Mouse (Mus musculus) lung, postnatal 0 days (tissue): ENCODE results near the gene Epb41. TPM values are rescaled to one million over a fixed set of nuclear protein-coding genes. Genes with fewer than 3 reads are reported as not detected.
A peak's percentile ranks its signal among the peaks of the same experiment; 100 is the strongest.

Experiments used
- ATAC-seq: fragments of 200-750 bp; cut with Nextera tagmentation; 2 replicates; pipeline ENCODE4 v1.8.0; 2017; ENCODE audit warnings: moderate library complexity
- DNase-seq: peaks from one replicate; pipeline ENCODE4 v3.0.0-alpha.2; 2016; ENCODE audit warnings: low spot score
- H3K27ac ChIP-seq: fragments of 300-500 bp; sonication (generic); 2 replicates; pipeline ENCODE4 v1.5.1; 2014; ENCODE audit warnings: antibody characterized with exemption, mild to moderate bottlenecking, low read length, mixed read lengths
- H3K27me3 ChIP-seq: fragments of 300-500 bp; sonication (generic); replicated peaks from 2 replicates; pipeline ENCODE4 v1.6.1; 2014; ENCODE audit warnings: low read length, mixed read lengths; ENCODE audit not compliant: insufficient read depth
- H3K36me3 ChIP-seq: fragments of 300-500 bp; sonication (generic); 2 replicates; pipeline ENCODE4 v1.6.1; 2014; ENCODE audit warnings: low read length, mixed read lengths; ENCODE audit not compliant: insufficient read depth
- H3K4me1 ChIP-seq: fragments of 300-500 bp; sonication (generic); 2 replicates; pipeline ENCODE4 v1.6.1; 2014; ENCODE audit warnings: antibody characterized with exemption, low read depth, low read length, mixed read lengths; ENCODE audit not compliant: insufficient read depth
- H3K4me2 ChIP-seq: fragments of 300-500 bp; sonication (generic); replicated peaks from 2 replicates; pipeline ENCODE4 v1.6.1; 2014; ENCODE audit warnings: low read depth, mild to moderate bottlenecking, low read length, moderate library complexity, mixed read lengths
- H3K4me3 ChIP-seq: fragments of 300-500 bp; sonication (generic); 2 replicates; pipeline ENCODE4 v1.5.1; 2014; ENCODE audit warnings: low read depth, low read length
- H3K9ac ChIP-seq: fragments of 300-500 bp; sonication (generic); replicated peaks from 2 replicates; pipeline ENCODE4 v1.6.1; 2014; ENCODE audit warnings: low read depth, mild to moderate bottlenecking
- H3K9me3 ChIP-seq: fragments of 300-500 bp; sonication (generic); 2 replicates; pipeline ENCODE4 v1.6.1; 2016; ENCODE audit warnings: low read length, mixed read lengths
- CTCF ChIP-seq: IDR thresholded peaks from 2 replicates; pipeline ENCODE4 v1.5.1; 2016; ENCODE audit warnings: antibody characterized with exemption, mild to moderate bottlenecking
- EP300 ChIP-seq: IDR thresholded peaks from 2 replicates; pipeline ENCODE4 v1.6.1; 2016; ENCODE audit warnings: antibody characterized with exemption, mild to moderate bottlenecking, control low read depth
- WGBS: fragments of 180-500 bp; shearing (Covaris S2); extraction: QIAGEN DNeasy Blood & Tissue Kit; methylation state at CpG from one replicate; pipeline ENCODE4 v1.1.7; 2014; 5-methylcytosine and 5-hydroxymethylcytosine counted together
- polyA plus RNA-seq: library from polyadenylated mRNA; unstranded; fragments of >200 nt; fragmentation: Nextera tagmentation; extraction: Ambion mirVana; gene quantifications from 2 replicates; pipeline ENCODE4 v1.2.1, GENCODE M21; 2015

Epb41 gene
- polyA plus RNA-seq, 1 experiment from 2014 or later: 29.9 TPM

DNA sequence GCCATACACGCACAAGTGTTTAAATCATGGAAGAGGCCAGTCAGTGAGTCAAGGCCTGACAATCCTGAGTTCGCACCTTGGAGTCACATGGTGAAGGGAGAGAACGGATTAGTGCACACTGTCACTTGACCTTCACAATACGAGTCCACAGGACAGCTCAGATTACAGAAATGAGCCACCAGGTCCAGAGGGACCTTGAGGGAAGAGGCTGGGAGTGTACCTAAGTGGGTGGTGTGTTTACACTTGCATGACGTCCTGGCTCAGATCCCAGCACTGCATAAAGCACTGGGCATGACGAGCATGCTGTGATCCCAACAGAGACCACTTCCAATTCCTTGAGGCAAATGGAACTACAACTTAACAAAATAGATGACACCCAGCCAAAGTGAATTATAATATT lies 168.7 kb downstream of the Epb41 start:
- Histone ChIP-seq H3K4me3 (no peak overlapping the region), H3K27me3 (no peaks in the 10 kb centered on the region), H3K36me3 (peaks cover 8% of the 10 kb centered on the region; the same call in 1 of the 2 replicates), H3K4me2 (no peak overlapping the region), H3K27ac (no peak overlapping the region), H3K4me1 (peaks cover 11% of the 10 kb centered on the region; the same call in 1 of the 2 replicates), H3K9ac (no peak overlapping the region), H3K9me3 (no peaks in the 10 kb centered on the region)
- TF ChIP-seq EP300 (no peak; the same call in 1 of the 2 replicates), CTCF (no peak)
- ATAC-seq (peak; percentile 83), DNase-seq (peak; percentile 87)
- WGBS: 29% methylated on average over 6 of the region's 6 CpGs

DNA sequence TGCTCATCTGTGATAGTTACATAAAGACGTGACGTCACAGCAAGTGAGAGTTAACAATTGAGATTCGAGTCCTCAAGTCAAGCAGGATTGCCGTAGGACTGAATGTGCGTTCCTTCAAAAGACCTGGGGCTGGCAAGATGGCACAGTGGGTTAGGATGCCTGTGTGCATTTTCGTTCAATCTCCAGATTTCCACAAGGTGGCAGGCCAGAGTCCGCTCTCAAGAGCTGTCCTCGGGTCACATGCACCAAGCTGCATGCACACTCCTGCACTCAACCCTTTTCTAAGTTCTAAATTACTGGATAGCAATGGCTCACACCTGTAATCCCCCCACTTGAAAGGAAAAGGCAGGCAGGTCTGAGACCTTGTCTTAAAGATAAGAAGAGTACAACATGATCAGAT lies 170.6 kb downstream of the Epb41 start:
- Histone ChIP-seq H3K4me3 (no peak overlapping the region), H3K27me3 (no peaks in the 10 kb centered on the region), H3K36me3 (peaks cover 26% of the 10 kb centered on the region; the same call in 1 of the 2 replicates), H3K27ac (no peak overlapping the region), H3K4me1 (no peaks in the 10 kb centered on the region), H3K4me2 (no peak overlapping the region), H3K9me3 (no peaks in the 10 kb centered on the region), H3K9ac (no peak overlapping the region)
- peak; percentile 79 for TF ChIP-seq CTCF
- TF ChIP-seq EP300: no peak
- peak; percentile 68 for DNase-seq
- peak; percentile 47; the same call in 1 of the 2 replicates for ATAC-seq
- WGBS: 57% methylated on average over 8 of the region's 8 CpGs

DNA sequence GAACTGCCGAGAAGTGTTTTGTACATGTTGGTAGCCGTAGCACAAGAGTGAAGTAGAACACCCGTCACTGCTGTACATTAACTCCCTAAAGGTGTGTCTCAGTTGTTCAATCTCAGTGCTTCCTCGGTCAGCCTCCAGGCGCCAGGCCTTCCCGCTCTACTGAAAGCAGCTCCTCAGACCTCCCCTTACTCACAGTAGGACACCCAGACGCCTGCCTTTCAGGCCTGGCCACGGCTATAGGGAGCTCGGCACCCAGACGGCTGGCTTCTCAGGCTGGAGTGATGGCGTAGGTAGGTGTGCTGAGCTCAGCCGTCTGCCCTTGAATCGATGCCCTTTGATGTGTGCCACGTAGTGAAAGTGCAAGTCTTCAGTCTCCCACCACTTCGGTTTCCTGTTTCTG lies 174.0 kb downstream of the Epb41 start:
- no peak overlapping the region for H3K4me3 ChIP-seq
- peaks cover 4% of the 10 kb centered on the region; the same call in 1 of the 2 replicates for H3K4me1 ChIP-seq
- TF ChIP-seq CTCF (no peak), EP300 (no peak)
- 86% methylated on average over 15 of the region's 15 CpGs for WGBS
- H3K36me3 ChIP-seq: peaks cover 34% of the 10 kb centered on the region; the same call in 1 of the 2 replicates
- H3K4me2 ChIP-seq: no peak overlapping the region
- ATAC-seq: no peak
- no peaks in the 10 kb centered on the region for H3K9me3 ChIP-seq
- H3K27ac ChIP-seq: no peak overlapping the region
- H3K27me3 ChIP-seq: no peaks in the 10 kb centered on the region
- no peak overlapping the region for H3K9ac ChIP-seq
- no peak for DNase-seq

DNA sequence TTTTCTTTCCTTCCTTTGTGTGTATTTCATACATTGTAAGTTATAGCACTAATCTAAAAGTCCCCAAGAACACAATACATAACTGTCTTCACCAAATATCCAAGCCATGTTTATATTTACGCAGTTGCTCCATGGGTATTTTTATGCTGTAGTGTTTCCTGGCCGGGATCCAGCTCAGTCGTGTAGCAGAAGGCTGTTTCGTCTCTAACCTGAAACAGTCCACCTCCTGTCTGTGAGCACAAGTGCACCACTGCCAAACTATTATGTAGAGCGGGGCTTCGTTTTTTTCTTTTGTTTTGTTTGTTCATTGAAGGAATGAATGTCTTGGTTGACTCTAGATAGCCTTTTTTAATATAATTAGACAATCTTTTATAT lies 176.0 kb downstream of the Epb41 start:
- no peaks in the 10 kb centered on the region for H3K9me3 ChIP-seq
- H3K27me3 ChIP-seq: no peaks in the 10 kb centered on the region
- 65% methylated on average over 6 of the region's 6 CpGs for WGBS
- DNase-seq (no peak), ATAC-seq (no peak)
- no peak overlapping the region for H3K4me2 ChIP-seq
- H3K27ac ChIP-seq: no peak overlapping the region
- H3K4me3 ChIP-seq: no peak overlapping the region
- peaks cover 38% of the 10 kb centered on the region; the same call in 1 of the 2 replicates for H3K36me3 ChIP-seq
- TF ChIP-seq CTCF (no peak), EP300 (no peak)
- H3K9ac ChIP-seq: no peak overlapping the region
- H3K4me1 ChIP-seq: peaks cover 4% of the 10 kb centered on the region; the same call in 1 of the 2 replicates

DNA sequence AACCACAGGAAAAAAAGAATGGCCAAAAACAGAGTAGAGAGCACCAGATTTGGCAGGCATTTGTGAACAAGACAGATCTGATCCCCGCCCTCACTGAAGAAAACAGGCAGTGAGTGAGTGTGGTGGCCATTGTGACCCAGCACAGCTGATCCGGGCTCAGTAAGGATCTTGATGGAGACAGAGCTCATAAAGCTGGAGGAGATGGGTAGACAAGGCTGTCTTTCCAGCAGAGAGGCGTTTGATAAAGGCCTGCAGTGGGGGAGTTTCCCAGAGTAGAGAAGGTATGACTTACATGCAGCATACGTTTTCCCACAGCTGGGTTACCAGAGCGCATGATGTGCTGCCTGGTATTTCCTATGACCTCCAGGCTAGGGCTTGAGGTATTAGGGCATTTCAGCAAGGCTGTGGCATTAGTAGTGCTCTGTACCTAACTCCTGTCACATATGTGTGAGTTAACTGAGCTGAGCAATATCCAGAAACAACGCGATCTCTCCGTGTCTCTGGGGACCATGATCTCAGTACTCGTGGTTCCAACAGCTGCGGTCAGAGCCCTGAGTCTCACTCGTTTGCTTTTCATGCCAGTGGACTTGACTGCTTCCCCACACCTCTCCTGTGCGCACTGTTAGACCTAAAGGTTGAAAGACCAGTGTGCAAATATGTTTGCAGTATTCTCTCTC lies 176.5 kb downstream of the Epb41 start:
- H3K27ac ChIP-seq: peak overlapping the region; percentile 33
- H3K4me3 ChIP-seq: no peak overlapping the region
- no peak for DNase-seq
- no peaks in the 10 kb centered on the region for H3K9me3 ChIP-seq
- 84% methylated on average over 12 of the region's 12 CpGs for WGBS
- H3K27me3 ChIP-seq: no peaks in the 10 kb centered on the region
- H3K4me1 ChIP-seq: peaks cover 4% of the 10 kb centered on the region; the same call in 1 of the 2 replicates
- TF ChIP-seq CTCF (no peak), EP300 (no peak)
- peaks cover 41% of the 10 kb centered on the region; the same call in 1 of the 2 replicates for H3K36me3 ChIP-seq
- ATAC-seq: no peak
- no peak overlapping the region for H3K4me2 ChIP-seq
- no peak overlapping the region for H3K9ac ChIP-seq

DNA sequence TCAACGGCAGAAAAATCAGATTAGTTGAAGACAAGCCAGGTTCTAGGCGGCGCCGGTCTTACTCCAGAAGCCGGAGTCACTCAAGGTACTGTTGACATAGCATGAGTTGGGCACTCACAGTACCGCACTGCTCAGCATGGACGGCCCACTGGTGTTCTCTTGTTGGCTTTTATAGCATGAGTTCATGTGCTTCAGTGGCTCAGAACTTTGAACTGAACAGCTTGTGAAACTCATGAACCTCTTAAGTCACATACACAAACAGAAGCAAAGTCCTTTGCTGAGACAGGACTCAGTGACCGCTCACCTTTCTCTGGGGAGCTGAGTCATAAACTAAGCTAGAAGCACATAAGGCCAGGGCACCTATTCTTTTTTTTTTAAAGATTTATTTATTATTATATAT lies 177.3 kb downstream of the Epb41 start:
- H3K9me3 ChIP-seq: no peaks in the 10 kb centered on the region
- peaks cover 50% of the 10 kb centered on the region; the same call in 1 of the 2 replicates for H3K36me3 ChIP-seq
- H3K4me1 ChIP-seq: peaks cover 4% of the 10 kb centered on the region; the same call in 1 of the 2 replicates
- DNase-seq (peak; percentile 90), ATAC-seq (peak; percentile 97)
- H3K9ac ChIP-seq: no peak overlapping the region
- no peaks in the 10 kb centered on the region for H3K27me3 ChIP-seq
- 72% methylated on average over 8 of the region's 8 CpGs for WGBS
- TF ChIP-seq EP300 (peak; percentile 69), CTCF (no peak)
- H3K4me3 ChIP-seq: no peak overlapping the region
- H3K4me2 ChIP-seq: no peak overlapping the region
- peak overlapping the region; percentile 79; the same call in 1 of the 2 replicates for H3K27ac ChIP-seq
